Mouse (Mus musculus) kidney, adult 9 months (tissue): ENCODE data around the gene Syp.

Experiments
- DNase-seq: peaks from one replicate; pipeline ENCODE4 v3.0.0; 2022

The Syp gene

GRCm38 (mm10) chrX:7664791-7665190 lies 26.5 kb downstream of the Syp start:
- no peak for DNase-seq

- DNase-seq = no peak
Measured at GRCm38 (mm10) chrX:7665739-7666502, 27.6 kb downstream of the Syp start.

DNA sequence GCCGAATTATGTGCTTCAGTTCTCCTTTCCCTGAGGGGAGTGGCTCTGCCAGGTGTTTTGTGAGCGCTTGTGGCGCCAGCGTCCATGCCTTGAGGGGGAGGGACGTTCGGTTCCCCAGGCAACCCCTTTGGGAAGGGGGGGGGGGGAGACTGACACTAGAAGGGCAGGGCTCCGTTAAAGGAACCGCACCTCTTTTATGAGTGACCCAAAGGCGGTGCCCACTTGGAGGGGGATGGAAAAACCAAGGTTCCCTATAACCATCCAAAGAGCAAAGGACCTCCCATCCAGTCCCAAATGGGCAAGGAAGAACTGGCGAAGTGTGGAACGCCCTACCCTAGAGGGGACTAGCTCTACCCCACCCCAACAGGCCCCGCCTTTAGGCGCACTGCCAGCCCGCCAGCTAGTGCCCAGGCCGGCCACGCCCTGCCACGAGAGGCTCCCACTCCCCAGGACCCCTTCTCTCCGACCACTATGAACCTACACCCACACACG lies 32.2 kb downstream of the Syp start:
- peak; percentile 56 for DNase-seq

GRCm38 (mm10) chrX:7670921-7671623 lies 32.8 kb downstream of the Syp start, which contains the start of gene Plp2:
TSS of gene Plp2 (minus strand) at chrX:7671390.
- peak; percentile 26 for DNase-seq

GRCm38 (mm10) chrX:7672739-7673138 lies 34.5 kb downstream of the Syp start:
- DNase-seq = peak; percentile 22

- DNase-seq = no peak
Measured at GRCm38 (mm10) chrX:7673578-7674281, 35.5 kb downstream of the Syp start.

GRCm38 (mm10) chrX:7674284-7675000 lies 36.2 kb downstream of the Syp start:
- peak; percentile 22 for DNase-seq

GRCm38 (mm10) chrX:7675001-7675380 lies 36.7 kb downstream of the Syp start:
- DNase-seq = no peak

GRCm38 (mm10) chrX:7678986-7679385 lies 40.7 kb downstream of the Syp start:
- no peak for DNase-seq

- peak; percentile 97 for DNase-seq
Measured at GRCm38 (mm10) chrX:7679405-7680056, 41.3 kb downstream of the Syp start.

DNA sequence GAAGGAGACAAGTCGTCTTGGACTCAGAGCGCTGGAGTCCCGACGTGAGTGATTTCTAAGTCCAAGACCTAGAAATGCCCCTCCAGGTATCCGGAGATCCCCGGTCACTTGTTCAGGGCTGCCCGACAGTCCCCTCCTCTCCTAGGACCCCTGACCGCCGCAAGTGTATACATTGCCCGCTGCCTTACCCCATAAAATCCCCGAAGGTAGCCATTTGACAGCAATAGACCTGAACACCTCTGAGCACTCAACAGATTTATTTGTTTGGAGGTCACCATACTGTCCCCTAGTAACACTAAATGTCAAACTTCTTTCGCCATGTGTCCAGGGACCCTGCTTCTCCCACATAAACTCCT lies 41.8 kb downstream of the Syp start:
- DNase-seq = no peak

GRCm38 (mm10) chrX:7680864-7681263 lies 42.6 kb downstream of the Syp start, which contains the start of gene Magix:
TSS of gene Magix (minus strand) at chrX:7681251.
- peak; percentile 76 for DNase-seq

DNA sequence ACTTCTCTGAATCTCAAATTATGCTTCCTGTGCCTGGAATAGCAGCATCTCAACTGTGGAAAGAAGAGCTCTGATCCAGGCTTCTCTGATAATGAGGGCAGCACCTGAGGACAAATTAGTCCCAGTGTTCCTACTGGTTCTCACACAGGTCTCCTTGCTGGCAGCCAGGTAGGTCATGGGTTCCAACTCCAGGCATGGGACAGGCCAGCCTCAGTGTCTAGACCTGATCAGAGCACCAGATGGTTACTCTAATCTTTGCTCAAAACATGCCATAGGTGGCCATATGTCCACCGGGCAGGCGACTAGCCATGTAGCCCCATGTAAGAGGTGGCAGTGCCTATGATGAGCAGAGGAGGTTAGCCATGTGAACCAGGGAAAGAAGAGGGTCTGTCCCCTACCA lies 50.0 kb downstream of the Syp start:
- DNase-seq = no peak

GRCm38 (mm10) chrX:7690486-7690885 lies 52.2 kb downstream of the Syp start:
- no peak for DNase-seq

GRCm38 (mm10) chrX:7692862-7693261 lies 54.6 kb downstream of the Syp start:
- DNase-seq = peak; percentile 53

- DNase-seq = no peak
Measured at GRCm38 (mm10) chrX:7696520-7696919, 58.2 kb downstream of the Syp start.

GRCm38 (mm10) chrX:7696954-7697381 lies 58.7 kb downstream of the Syp start, which contains the start of gene Gpkow:
TSS of gene Gpkow (plus strand) at chrX:7697131.
- peak; percentile 91 for DNase-seq
